Mouse (Mus musculus): Measurements from ENCODE around the gene BC030499. TPM values are rescaled to one million over a fixed set of nuclear protein-coding genes. Genes with fewer than 3 reads are reported as not detected.

BC030499 gene
- total RNA-seq, 2 experiments from 2014 or later: 0.18 to 0.56 TPM

GRCm38 (mm10) chr11:78344890-78345715 is 54.5 kb downstream of the BC030499 start:
- no peak for ATAC-seq (ENCODE audit: poor library complexity, severe bottlenecking)

- peak; percentile 59 for ATAC-seq (ENCODE audit: poor library complexity, severe bottlenecking)
Measured at GRCm38 (mm10) chr11:78345801-78346200, 55.2 kb downstream of the BC030499 start.

Other genes starting within 250 kb of the BC030499 start
- 14.1 and 19.2 TPM in 2 replicates for gene Eral1, start 210.5 kb upstream of the BC030499 start, total RNA-seq (2015)
- gene Eral1, start 210.5 kb upstream of the BC030499 start, total RNA-seq (2017): 20.9 and 22.1 TPM in 2 replicates
- gene Fam222b, start 196.2 kb upstream of the BC030499 start, total RNA-seq (2015): 24.0 and 28.2 TPM in 2 replicates
- gene Fam222b, start 196.2 kb upstream of the BC030499 start, total RNA-seq (2017): 8.5 and 9.1 TPM in 2 replicates
- 1.3 TPM in 2 replicates for gene Traf4, start 125.3 kb upstream of the BC030499 start, total RNA-seq (2015)
- gene Traf4, start 125.3 kb upstream of the BC030499 start, total RNA-seq (2017): 0.51 and 2.2 TPM in 2 replicates
- 2.4 and 8.6 TPM in 2 replicates for gene Nek8, start 114.2 kb upstream of the BC030499 start, total RNA-seq (2015)
- 2.1 and 6.9 TPM in 2 replicates for gene Nek8, start 114.2 kb upstream of the BC030499 start, total RNA-seq (2017)
- gene Tlcd1, start 114.1 kb upstream of the BC030499 start, total RNA-seq (2015): 0.76 and 2.8 TPM in 2 replicates
- 1.0 and 1.3 TPM in 2 replicates for gene Tlcd1, start 114.1 kb upstream of the BC030499 start, total RNA-seq (2017)
- 2,467 and 2,664 TPM in 2 replicates for gene Rpl23a, start 107.3 kb upstream of the BC030499 start, total RNA-seq (2015)
- 2,641 and 2,675 TPM in 2 replicates for gene Rpl23a, start 107.3 kb upstream of the BC030499 start, total RNA-seq (2017)
- not detected in 2 replicates for gene Rab34, start 102.4 kb upstream of the BC030499 start, total RNA-seq (2015)
- gene Rab34, start 102.4 kb upstream of the BC030499 start, total RNA-seq (2017): 1.3 TPM in 1 of 2 replicates, not detected in the other
- 0.62 and 1.6 TPM in 2 replicates for gene Proca1, start 97.4 kb upstream of the BC030499 start, total RNA-seq (2015)
- 1.1 and 1.3 TPM in 2 replicates for gene Proca1, start 97.4 kb upstream of the BC030499 start, total RNA-seq (2017)
- 64.3 and 75.1 TPM in 2 replicates for gene Sdf2, start 45.1 kb upstream of the BC030499 start, total RNA-seq (2015)
- gene Sdf2, start 45.1 kb upstream of the BC030499 start, total RNA-seq (2017): 44.1 and 50.1 TPM in 2 replicates
- 28.3 and 28.7 TPM in 2 replicates for gene Supt6, start 44.9 kb upstream of the BC030499 start, total RNA-seq (2015)
- gene Supt6, start 44.9 kb upstream of the BC030499 start, total RNA-seq (2017): 27.2 and 36.4 TPM in 2 replicates
- gene 2610507B11Rik, start 29.1 kb upstream of the BC030499 start, total RNA-seq (2015): 33.7 and 43.5 TPM in 2 replicates
- 54.6 and 57.2 TPM in 2 replicates for gene 2610507B11Rik, start 29.1 kb upstream of the BC030499 start, total RNA-seq (2017)
- gene Spag5, start 10.7 kb downstream of the BC030499 start, total RNA-seq (2015): 23.6 and 31.6 TPM in 2 replicates
- 60.7 and 63.2 TPM in 2 replicates for gene Spag5, start 10.7 kb downstream of the BC030499 start, total RNA-seq (2017)
- gene Aldoc, start 32.1 kb downstream of the BC030499 start, total RNA-seq (2015): 0.62 and 1.7 TPM in 2 replicates
- 1.0 and 1.6 TPM in 2 replicates for gene Aldoc, start 32.1 kb downstream of the BC030499 start, total RNA-seq (2017)
- gene Pigs, start 37.6 kb downstream of the BC030499 start, total RNA-seq (2015): 31.8 and 33.5 TPM in 2 replicates
- 21.5 and 22.4 TPM in 2 replicates for gene Pigs, start 37.6 kb downstream of the BC030499 start, total RNA-seq (2017)
- gene Unc119, start 52.6 kb downstream of the BC030499 start, total RNA-seq (2015): 94.0 and 96.6 TPM in 2 replicates
- gene Unc119, start 52.6 kb downstream of the BC030499 start, total RNA-seq (2017): 54.2 and 56.7 TPM in 2 replicates
- not detected in 2 replicates for gene Foxn1, start 95.7 kb downstream of the BC030499 start, total RNA-seq (2015)
- gene Foxn1, start 95.7 kb downstream of the BC030499 start, total RNA-seq (2017): not detected in 2 replicates
- gene Slc13a2, start 131.4 kb downstream of the BC030499 start, total RNA-seq (2015): 0.51 TPM in 1 of 2 replicates, not detected in the other
- gene Slc13a2, start 131.4 kb downstream of the BC030499 start, total RNA-seq (2017): not detected in 2 replicates
- gene Slc46a1, start 174.9 kb downstream of the BC030499 start, total RNA-seq (2015): 0.46 TPM in 1 of 2 replicates, not detected in the other
- 0.33 and 0.77 TPM in 2 replicates for gene Slc46a1, start 174.9 kb downstream of the BC030499 start, total RNA-seq (2017)
- gene Sarm1, start 206.9 kb downstream of the BC030499 start, total RNA-seq (2015): 0.23 TPM in 1 of 2 replicates, not detected in the other
- not detected in 2 replicates for gene Sarm1, start 206.9 kb downstream of the BC030499 start, total RNA-seq (2017)
- not detected in 2 replicates for gene Vtn, start 208.2 kb downstream of the BC030499 start, total RNA-seq (2015)
- gene Vtn, start 208.2 kb downstream of the BC030499 start, total RNA-seq (2017): not detected in 2 replicates
- not detected in 2 replicates for gene Sebox, start 212.6 kb downstream of the BC030499 start, total RNA-seq (2015)
- gene Sebox, start 212.6 kb downstream of the BC030499 start, total RNA-seq (2017): not detected in 2 replicates
- 18.5 and 24.4 TPM in 2 replicates for gene Tmem199, start 221.3 kb downstream of the BC030499 start, total RNA-seq (2015)
- 26.1 and 27.3 TPM in 2 replicates for gene Tmem199, start 221.3 kb downstream of the BC030499 start, total RNA-seq (2017)
- 13.4 and 22.4 TPM in 2 replicates for gene Poldip2, start 221.4 kb downstream of the BC030499 start, total RNA-seq (2015)
- gene Poldip2, start 221.4 kb downstream of the BC030499 start, total RNA-seq (2017): 15.9 and 23.1 TPM in 2 replicates
- 13.2 and 13.4 TPM in 2 replicates for gene Tnfaip1, start 245.5 kb downstream of the BC030499 start, total RNA-seq (2015)
- gene Tnfaip1, start 245.5 kb downstream of the BC030499 start, total RNA-seq (2017): 6.8 and 10.2 TPM in 2 replicates
- 80.0 and 89.7 TPM in 2 replicates for gene Ift20, start 245.5 kb downstream of the BC030499 start, total RNA-seq (2015)
- 96.0 and 119 TPM in 2 replicates for gene Ift20, start 245.5 kb downstream of the BC030499 start, total RNA-seq (2017)

All from megakaryocyte, adult 5-6 weeks (primary cell).